Mouse (Mus musculus) heart, postnatal 10 days (tissue): ENCODE measurements around the gene Itih2. TPM values are rescaled to one million over a fixed set of nuclear protein-coding genes. Genes with fewer than 3 reads are reported as not detected.
A peak's percentile ranks its signal among the peaks of the same experiment; 100 is the strongest.

ENCODE experiments used
- DNase-seq, 2 experiments: peaks; one replicate each; pipeline ENCODE4 v3.0.0; 2021
- intact Hi-C: fragments of 180-260 bp; cut with DNase I; formaldehyde crosslinking; loops from one replicate; pipeline ENCODE4 v1.15.1; 2025
- total RNA-seq, 2 experiments: library from RNA; stranded (reverse); gene quantifications; 2 replicates each; pipeline ENCODE4 v1.2.3; 2021

The Itih2 gene
- total RNA-seq, 2 experiments from 2014 or later: 0.14 to 0.32 TPM

- no peak for DNase-seq
- intact Hi-C loops: no loop called here
These were observed 11.9 kb downstream of the Itih2 start for GRCm38 (mm10) chr2:10119276-10119675.

- DNase-seq: no peak
- intact Hi-C loops: no loop called here
These were observed 12.4 kb downstream of the Itih2 start for GRCm38 (mm10) chr2:10118751-10119150.

- no peak for DNase-seq
- intact Hi-C loops: loop anchor here (5.0 kb wide), 1 partner anchor 94 kb away; no protein-coding TSS in a partner anchor
These were observed 22.5 kb downstream of the Itih2 start for GRCm38 (mm10) chr2:10108535-10109189.

DNA sequence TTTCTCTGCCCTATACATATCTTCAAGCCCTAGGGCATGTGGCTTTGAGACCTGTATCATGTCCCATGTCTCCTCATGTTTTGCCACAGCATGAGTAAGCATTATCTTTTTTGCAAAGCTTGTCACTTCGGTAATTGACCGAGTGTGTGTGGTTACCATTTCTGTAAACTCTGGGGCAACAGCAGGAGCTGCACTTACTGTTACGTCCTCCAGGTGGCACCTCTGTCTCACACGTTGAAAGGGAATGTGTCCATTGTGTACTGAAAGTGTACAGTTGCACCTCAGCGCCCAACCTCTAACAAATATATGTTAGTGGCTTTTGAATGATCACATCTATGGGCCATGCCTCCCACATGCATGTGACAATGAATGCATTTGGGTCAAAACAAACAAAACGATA lies 30.0 kb downstream of the Itih2 start:
- peak; percentile 52 to 64 for DNase-seq
- intact Hi-C loops: loop anchor here (1.0 kb wide), 2 partner anchors 41 to 187 kb away; no protein-coding TSS in a partner anchor

- no peak for DNase-seq
- intact Hi-C loops: no loop called here
These were observed 30.7 kb downstream of the Itih2 start for GRCm38 (mm10) chr2:10100471-10100870.

GRCm38 (mm10) chr2:10098598-10099215 lies 32.5 kb downstream of the Itih2 start:
- intact Hi-C loops: no loop called here
- peak; percentile 32 to 65 for DNase-seq

- DNase-seq: no peak
- intact Hi-C loops: no loop called here
These were observed 36.7 kb downstream of the Itih2 start for GRCm38 (mm10) chr2:10094327-10095100.

GRCm38 (mm10) chr2:10087256-10087850 lies 43.8 kb downstream of the Itih2 start:
- intact Hi-C loops: no loop called here
- no peak for DNase-seq

GRCm38 (mm10) chr2:10082737-10083136 lies 48.5 kb downstream of the Itih2 start:
- intact Hi-C loops: no loop called here
- no peak for DNase-seq

DNA sequence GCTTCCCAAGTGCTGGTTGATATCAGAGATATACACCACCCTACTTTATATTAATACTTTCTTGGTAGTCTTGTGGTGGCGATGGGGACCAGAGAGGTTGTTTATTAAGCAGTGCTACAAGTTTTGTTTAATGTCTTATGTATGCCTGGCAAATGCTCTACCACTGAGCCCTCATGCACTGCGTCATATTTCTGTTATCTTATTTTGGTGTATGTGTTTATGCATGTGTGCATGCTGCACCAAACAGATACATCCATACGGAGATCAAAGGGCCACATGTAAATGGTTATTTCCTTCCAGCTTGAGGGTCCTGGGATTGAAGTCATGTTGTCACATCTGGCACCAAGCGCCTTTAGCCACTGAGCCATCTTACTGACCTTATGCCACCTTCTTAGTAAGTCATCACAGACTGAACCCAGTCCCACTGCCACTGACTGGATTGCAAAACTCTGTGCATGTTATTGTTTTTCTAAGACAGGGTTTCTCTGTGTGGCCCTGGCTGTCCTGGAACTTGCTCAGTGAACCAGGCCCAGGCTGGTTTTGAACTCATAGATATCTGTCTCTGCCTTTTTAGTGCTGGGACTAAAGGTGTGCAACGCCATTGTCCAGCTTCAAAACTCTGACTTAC lies 49.6 kb downstream of the Itih2 start:
- intact Hi-C loops: no loop called here

DNA sequence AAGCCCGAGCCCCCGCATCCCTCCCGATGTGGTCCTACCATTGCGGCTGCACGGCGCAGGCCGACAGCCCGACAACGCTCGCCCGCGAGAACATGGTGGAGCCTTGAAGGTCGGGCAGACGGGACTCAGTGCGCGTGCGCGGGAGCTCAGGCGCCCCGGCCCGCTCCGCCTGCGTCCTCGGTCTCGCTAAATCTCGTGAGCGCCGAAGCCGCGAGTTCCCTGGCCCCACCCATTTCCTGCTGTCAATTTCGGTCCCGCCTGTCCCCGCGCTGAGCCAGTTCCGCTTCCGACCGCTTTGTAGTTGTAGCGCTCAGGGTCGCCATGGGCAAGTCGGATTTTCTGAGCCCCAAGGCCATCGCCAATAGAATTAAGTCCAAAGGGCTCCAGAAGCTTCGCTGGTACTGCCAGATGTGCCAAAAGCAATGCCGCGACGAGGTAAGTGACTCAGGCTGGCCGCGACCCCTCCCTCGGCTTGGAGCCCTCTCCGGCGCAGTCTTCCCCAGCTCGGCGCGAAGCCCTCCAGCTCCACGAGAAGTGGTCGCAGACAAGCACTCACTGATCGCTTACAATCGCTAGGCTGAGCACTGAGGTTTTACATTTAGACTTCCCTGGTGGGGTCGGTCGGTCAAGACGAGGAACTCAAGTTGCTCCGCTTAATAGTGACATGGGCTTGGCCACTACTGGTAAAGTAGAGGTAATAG lies 50.7 kb downstream of the Itih2 start, which contains the start of the genes Atp5c1 and Kin:
Gene Atp5c1 (minus strand): TSS at position 201 of the 701 bp plus-strand sequence.
Gene Kin (plus strand): TSS at position 284 of the 701 bp plus-strand sequence.
- peak; percentile 98 for DNase-seq
- intact Hi-C loops: no loop called here

More for the DNA sequence above, 49.6 kb downstream of the Itih2 start:
- DNase-seq: no peak

DNA sequence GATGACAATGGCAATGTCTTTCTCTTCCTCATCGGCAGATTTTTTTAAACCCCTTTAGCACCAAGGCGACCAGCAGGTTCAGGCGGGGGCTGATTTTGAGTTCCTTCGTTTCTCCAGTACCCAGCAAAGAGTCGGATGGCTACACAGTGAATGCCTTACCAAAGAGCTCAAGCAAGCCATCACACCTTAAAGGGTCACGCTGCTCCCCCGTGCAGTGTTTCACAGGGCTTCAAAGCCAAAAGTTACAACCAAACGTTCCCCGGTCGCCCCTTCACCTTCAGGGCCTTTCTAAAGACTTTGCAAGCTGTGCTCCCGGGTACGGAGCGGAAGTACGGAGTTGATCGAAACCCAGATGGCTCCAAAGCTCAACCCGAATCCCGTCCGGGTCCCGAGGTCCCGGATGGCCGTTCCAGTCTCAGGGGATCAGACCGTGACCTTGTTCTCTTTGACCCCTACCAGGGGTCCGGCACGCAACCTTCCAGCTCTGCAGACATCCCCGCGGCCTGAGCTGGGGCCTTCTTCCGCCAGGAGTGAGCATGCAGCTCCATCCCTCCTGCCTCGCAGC lies 51.4 kb downstream of the Itih2 start:
- DNase-seq: no peak
- intact Hi-C loops: no loop called here

DNA sequence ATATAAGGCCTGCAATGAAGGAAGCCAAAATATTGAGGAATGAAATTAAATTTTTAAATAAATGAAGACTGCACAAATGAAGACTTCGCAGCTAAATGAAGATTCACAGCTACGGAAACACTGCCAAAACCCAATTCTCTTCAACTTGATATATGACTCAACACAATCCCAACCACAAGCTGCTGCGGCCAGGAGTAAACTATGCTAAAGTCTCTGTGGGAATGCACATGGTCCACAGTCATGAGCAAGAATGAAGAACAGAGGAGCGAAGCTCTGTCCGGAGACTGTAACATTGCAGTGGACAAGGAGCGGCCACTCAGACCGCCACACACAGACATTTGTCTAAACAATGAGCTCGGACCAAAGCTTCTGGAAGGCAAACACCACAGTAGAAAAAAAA lies 54.5 kb downstream of the Itih2 start:
- intact Hi-C loops: no loop called here
- DNase-seq: no peak

GRCm38 (mm10) chr2:10074470-10074869 lies 56.7 kb downstream of the Itih2 start:
- intact Hi-C loops: no loop called here
- DNase-seq: no peak

- intact Hi-C loops: no loop called here
- no peak for DNase-seq
These were observed 59.4 kb downstream of the Itih2 start for GRCm38 (mm10) chr2:10071751-10072150.

DNA sequence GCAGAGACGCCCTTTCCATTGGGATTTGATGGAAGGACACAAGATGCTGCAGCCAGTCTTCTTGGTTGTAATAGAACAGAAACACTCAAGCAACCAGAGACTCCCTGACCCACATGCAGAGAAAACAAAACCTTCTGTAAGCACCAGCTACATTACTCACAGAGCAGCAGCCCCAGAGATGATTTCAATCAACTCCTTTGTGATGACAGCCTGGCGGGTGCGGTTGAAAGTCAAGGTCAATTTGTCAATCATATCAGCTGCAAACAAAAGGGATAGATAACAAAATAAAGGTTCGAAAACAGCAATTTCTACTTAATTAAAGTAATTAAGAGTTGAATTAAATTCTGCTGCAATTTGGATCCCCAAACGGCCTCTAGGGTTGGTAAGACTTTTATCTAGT lies 72.4 kb downstream of the Itih2 start:
- DNase-seq: no peak
- intact Hi-C loops: no loop called here

- intact Hi-C loops: no loop called here
- no peak for DNase-seq
These were observed 79.2 kb downstream of the Itih2 start for GRCm38 (mm10) chr2:10051996-10052395.

- DNase-seq: no peak
- intact Hi-C loops: no loop called here
These were observed 80.3 kb downstream of the Itih2 start for GRCm38 (mm10) chr2:10050878-10051277.

DNA sequence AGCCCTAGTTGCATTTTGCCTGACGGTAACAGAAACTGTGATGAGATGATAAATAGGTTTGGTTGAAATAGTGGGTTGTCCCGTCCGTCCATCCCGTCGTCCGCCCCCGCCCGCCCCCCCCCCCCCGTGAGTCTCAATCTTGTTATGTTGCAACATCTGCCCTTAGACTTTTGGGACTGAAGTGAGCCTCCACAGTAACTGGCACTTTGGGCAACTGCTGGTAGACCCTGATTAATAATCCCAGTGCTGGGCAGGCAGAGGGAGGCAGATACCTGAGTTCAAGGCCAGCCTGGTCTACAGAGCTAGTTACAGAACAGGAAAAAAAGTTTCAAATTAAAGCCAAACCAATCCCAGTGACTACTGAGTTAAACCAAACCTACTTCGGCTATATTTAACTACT lies 81.7 kb downstream of the Itih2 start:
- intact Hi-C loops: no loop called here
- no peak for DNase-seq

GRCm38 (mm10) chr2:10048461-10048860 lies 82.7 kb downstream of the Itih2 start, which contains the start of gene Taf3:
Gene Taf3 (minus strand): TSS chr2:10048596.
- intact Hi-C loops: no loop called here
- DNase-seq: peak; percentile 95 to 96
